Mouse (Mus musculus): ENCODE results near the gene Srrm3. TPM values are rescaled to one million over a fixed set of nuclear protein-coding genes. Genes with fewer than 3 reads are reported as not detected.
A peak's percentile ranks its signal among the peaks of the same experiment; 100 is the strongest.

The Srrm3 gene
- polyA plus RNA-seq, 1 experiment from 2014 or later = 0.16 TPM

DNA sequence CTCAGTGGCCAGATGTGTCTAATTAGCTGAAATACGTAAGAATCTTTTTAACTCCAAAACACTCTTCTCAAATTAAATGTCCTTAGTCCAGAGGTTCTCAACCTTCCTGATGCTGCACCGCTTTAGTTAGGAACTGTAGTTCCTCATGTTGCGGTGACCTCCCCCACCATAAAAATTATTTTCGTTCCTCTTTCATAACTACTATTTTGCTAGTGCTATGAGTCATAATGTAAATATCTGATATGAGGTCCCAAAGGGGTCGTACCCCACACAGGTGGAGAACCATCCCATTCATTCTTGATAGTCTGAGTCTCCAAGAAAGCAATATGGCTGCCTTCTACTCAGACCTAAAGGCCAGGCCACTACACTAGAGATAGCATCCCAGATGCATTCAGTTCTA lies 63.8 kb downstream of the Srrm3 start:
- no peak overlapping the region for H3K9ac ChIP-seq (ENCODE audit: low read depth, low read length)
- H3K36me3 ChIP-seq (ENCODE audit: insufficient read depth, low read length) = no peaks in the 10 kb centered on the region
- H3K4me2 ChIP-seq (ENCODE audit: low read length) = no peak overlapping the region
- peaks cover 6% of the 10 kb centered on the region; the same call in 1 of the 2 replicates for H3K4me1 ChIP-seq (replicated peaks; ENCODE audit: insufficient read depth, low read length)
- no peak overlapping the region for H3K4me3 ChIP-seq (replicated peaks; ENCODE audit: low read depth, low read length)
- no peak overlapping the region for H3K27ac ChIP-seq
- TF ChIP-seq CTCF (IDR thresholded peaks at IDR 0.05; ENCODE audit: low read depth) = no peak
- ATAC-seq (replicated peaks; ENCODE audit: low FRiP score, low read depth) = no peak
- peaks cover 20% of the 10 kb centered on the region for H3K27me3 ChIP-seq (ENCODE audit: insufficient read depth, low read length)
- H3K9me3 ChIP-seq (replicated peaks; ENCODE audit: low read length) = no peaks in the 10 kb centered on the region
- 90% methylated on average over 5 of the region's 5 CpGs for WGBS
- no peak for DNase-seq (ENCODE audit: low spot score)

DNA sequence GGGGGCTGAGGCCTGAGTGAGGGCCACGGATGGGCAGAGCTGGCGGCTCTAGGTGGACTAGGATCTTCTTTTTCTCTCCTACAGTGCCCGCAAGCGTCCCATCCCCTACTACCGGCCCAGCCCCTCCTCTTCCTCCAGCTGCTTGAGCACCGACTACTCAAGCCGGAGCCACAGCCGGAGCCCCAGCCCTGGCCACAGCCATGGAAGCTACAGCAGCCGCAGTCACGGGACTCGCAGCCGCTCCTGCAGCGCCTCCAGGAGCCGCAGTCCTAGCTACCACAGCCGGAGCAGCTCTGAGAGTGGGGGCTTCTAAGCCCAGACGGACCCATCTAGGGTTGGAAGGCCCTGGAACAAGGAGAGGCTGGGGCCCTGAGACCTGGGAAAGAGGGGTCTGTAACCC lies 66.3 kb downstream of the Srrm3 start:
- no peak overlapping the region for H3K27ac ChIP-seq
- no peaks in the 10 kb centered on the region for H3K36me3 ChIP-seq (ENCODE audit: insufficient read depth, low read length)
- H3K9ac ChIP-seq (ENCODE audit: low read depth, low read length) = no peak overlapping the region
- DNase-seq (ENCODE audit: low spot score) (no peak), ATAC-seq (replicated peaks; ENCODE audit: low FRiP score, low read depth) (no peak)
- no peak for TF ChIP-seq CTCF (IDR thresholded peaks at IDR 0.05; ENCODE audit: low read depth)
- peaks cover 6% of the 10 kb centered on the region; the same call in 1 of the 2 replicates for H3K4me1 ChIP-seq (replicated peaks; ENCODE audit: insufficient read depth, low read length)
- H3K27me3 ChIP-seq (ENCODE audit: insufficient read depth, low read length) = peaks cover 13% of the 10 kb centered on the region
- H3K4me3 ChIP-seq (replicated peaks; ENCODE audit: low read depth, low read length) = no peak overlapping the region
- WGBS = 22% methylated on average over 16 of the region's 16 CpGs
- no peak overlapping the region for H3K4me2 ChIP-seq (ENCODE audit: low read length)
- no peaks in the 10 kb centered on the region for H3K9me3 ChIP-seq (replicated peaks; ENCODE audit: low read length)

DNA sequence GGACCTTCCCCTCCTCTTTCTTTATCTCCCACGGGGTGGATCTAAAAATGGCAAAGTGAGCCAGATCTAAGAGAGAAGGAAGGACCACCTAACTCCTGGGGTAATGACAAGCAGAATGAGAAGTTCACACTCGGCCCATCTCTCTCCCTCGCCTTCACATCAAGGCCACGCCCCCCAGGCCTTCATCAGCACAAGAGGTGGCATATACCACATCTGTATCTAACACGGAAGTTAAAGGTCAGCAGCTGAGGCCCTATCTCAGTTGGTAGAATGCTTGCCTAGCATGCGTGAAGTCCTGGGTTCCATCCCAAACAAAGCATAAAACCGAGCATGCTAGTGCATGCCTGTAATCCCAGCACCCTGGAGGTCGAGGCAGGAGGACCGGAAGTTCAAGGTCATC lies 67.1 kb downstream of the Srrm3 start:
- Histone ChIP-seq H3K9me3 (replicated peaks; ENCODE audit: low read length) (no peaks in the 10 kb centered on the region), H3K4me3 (replicated peaks; ENCODE audit: low read depth, low read length) (no peak overlapping the region), H3K27ac (no peak overlapping the region), H3K4me1 (replicated peaks; ENCODE audit: insufficient read depth, low read length) (peaks cover 4% of the 10 kb centered on the region; the same call in 1 of the 2 replicates), H3K36me3 (ENCODE audit: insufficient read depth, low read length) (no peaks in the 10 kb centered on the region), H3K27me3 (ENCODE audit: insufficient read depth, low read length) (peaks cover 9% of the 10 kb centered on the region), H3K4me2 (ENCODE audit: low read length) (no peak overlapping the region), H3K9ac (ENCODE audit: low read depth, low read length) (no peak overlapping the region)
- no peak for TF ChIP-seq CTCF (IDR thresholded peaks at IDR 0.05; ENCODE audit: low read depth)
- DNase-seq (ENCODE audit: low spot score) (no peak), ATAC-seq (replicated peaks; ENCODE audit: low FRiP score, low read depth) (no peak)
- 78% methylated on average over 9 of the region's 9 CpGs for WGBS

DNA sequence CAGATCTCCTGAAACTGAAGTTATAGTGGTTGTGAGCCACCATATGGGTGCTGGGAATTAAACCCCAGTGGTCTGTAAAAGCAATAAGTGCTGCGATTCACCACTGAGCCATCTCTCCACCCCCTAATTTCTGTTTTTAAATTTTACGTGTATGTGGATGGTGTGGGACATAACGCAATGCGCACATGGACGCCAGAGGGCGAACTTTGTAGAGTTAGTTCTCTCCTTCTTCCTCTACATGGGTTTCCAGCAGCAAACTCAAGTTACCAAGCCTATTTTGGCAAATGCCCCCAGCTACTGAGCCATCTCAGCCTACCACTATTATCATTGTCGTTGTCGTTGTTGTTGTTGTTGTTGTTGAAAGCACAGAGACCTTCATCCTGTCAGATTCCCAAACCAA lies 70.5 kb downstream of the Srrm3 start:
- peak; percentile 72 for TF ChIP-seq CTCF (IDR thresholded peaks at IDR 0.05; ENCODE audit: low read depth)
- peak overlapping the region; percentile 73 for H3K4me2 ChIP-seq (ENCODE audit: low read length)
- ATAC-seq (replicated peaks; ENCODE audit: low FRiP score, low read depth) (no peak), DNase-seq (ENCODE audit: low spot score) (peak; percentile 82)
- no peaks in the 10 kb centered on the region for H3K36me3 ChIP-seq (ENCODE audit: insufficient read depth, low read length)
- peak overlapping the region; percentile 49 for H3K9ac ChIP-seq (ENCODE audit: low read depth, low read length)
- 0 out of 2 replicates have a peak, but pooled peaks cover 8% of the 10 kb centered on the region for H3K4me1 ChIP-seq (replicated peaks; ENCODE audit: insufficient read depth, low read length)
- H3K27me3 ChIP-seq (ENCODE audit: insufficient read depth, low read length) = no peaks in the 10 kb centered on the region
- WGBS = 21% methylated on average over 8 of the region's 8 CpGs
- 0 out of 2 replicates have a peak overlapping the region, but pooled peaks have one; percentile 11 for H3K27ac ChIP-seq
- no peaks in the 10 kb centered on the region for H3K9me3 ChIP-seq (replicated peaks; ENCODE audit: low read length)
- H3K4me3 ChIP-seq (replicated peaks; ENCODE audit: low read depth, low read length) = peak overlapping the region; percentile 37; the same call in 1 of the 2 replicates

DNA sequence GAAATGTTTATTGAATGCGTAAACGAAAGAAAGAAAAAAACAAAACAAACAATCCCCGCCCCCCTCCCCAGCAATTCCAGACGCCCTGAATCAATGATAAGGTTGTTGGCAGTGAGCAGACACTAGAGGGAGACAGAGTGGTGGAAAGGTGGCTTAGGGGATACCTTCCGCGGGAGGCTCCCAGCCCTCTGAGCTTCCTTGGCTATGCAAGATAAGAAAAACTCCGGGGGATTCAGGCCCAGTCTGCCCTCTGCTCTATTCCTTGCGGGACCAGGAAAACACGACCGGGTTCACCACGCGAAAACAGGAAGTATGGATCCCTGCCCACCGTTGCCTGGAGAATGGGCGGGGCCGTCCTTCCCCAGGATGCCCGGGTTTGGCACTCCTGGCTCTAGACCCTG lies 71.1 kb downstream of the Srrm3 start:
- DNase-seq (ENCODE audit: low spot score) (peak; percentile 91), ATAC-seq (replicated peaks; ENCODE audit: low FRiP score, low read depth) (peak; percentile 33)
- Histone ChIP-seq H3K9me3 (replicated peaks; ENCODE audit: low read length) (no peaks in the 10 kb centered on the region), H3K4me2 (ENCODE audit: low read length) (peak overlapping the region; percentile 73), H3K27me3 (ENCODE audit: insufficient read depth, low read length) (no peaks in the 10 kb centered on the region), H3K36me3 (ENCODE audit: insufficient read depth, low read length) (no peaks in the 10 kb centered on the region), H3K9ac (ENCODE audit: low read depth, low read length) (peak overlapping the region; percentile 49), H3K4me1 (replicated peaks; ENCODE audit: insufficient read depth, low read length) (0 out of 2 replicates have a peak, but pooled peaks cover 8% of the 10 kb centered on the region), H3K4me3 (replicated peaks; ENCODE audit: low read depth, low read length) (peak overlapping the region; percentile 37), H3K27ac (peak overlapping the region; percentile 42; the same call in 1 of the 2 replicates)
- WGBS = under 1% methylated on average over 16 of the region's 16 CpGs
- peak; percentile 73 for TF ChIP-seq CTCF (IDR thresholded peaks at IDR 0.05; ENCODE audit: low read depth)

DNA sequence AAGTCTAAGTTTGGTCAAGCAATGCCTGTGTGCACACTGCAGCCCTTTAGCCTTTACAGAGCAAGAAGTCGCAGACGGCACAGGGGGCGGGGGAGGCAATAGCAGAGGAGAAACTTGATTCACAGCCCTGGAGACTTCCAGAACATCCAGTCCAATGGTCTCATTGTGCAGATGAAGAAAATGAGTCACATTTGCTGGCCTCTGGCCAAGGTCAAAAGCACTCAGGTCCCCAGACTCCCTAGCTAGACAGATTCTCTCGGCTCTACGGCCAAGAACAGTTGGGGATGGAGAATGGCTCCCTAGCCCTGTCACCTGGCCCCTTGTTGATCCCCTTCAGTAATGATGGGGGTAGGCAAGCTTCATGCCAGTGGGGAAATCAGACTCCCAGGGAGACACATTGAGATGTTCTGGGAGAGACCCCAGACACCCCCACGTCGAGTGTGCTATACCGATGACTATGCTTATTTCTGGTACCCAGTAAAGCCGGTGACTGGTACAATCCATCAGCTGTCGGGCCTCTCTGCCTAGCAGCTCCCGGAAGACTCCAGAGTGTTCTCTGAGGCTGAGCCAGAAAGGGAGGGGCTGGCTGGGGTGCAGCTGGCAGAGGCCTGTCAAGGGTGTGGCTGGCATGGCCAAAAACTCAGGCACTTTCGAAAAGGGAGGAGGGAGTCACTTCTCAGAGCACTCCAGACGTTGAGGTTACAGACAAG lies 72.9 kb downstream of the Srrm3 start:
- Histone ChIP-seq H3K27ac (no peak overlapping the region), H3K9me3 (replicated peaks; ENCODE audit: low read length) (no peaks in the 10 kb centered on the region), H3K4me2 (ENCODE audit: low read length) (no peak overlapping the region), H3K4me3 (replicated peaks; ENCODE audit: low read depth, low read length) (no peak overlapping the region), H3K36me3 (ENCODE audit: insufficient read depth, low read length) (no peaks in the 10 kb centered on the region), H3K27me3 (ENCODE audit: insufficient read depth, low read length) (no peaks in the 10 kb centered on the region), H3K4me1 (replicated peaks; ENCODE audit: insufficient read depth, low read length) (0 out of 2 replicates have a peak, but pooled peaks cover 8% of the 10 kb centered on the region), H3K9ac (ENCODE audit: low read depth, low read length) (no peak overlapping the region)
- DNase-seq (ENCODE audit: low spot score) = no peak
- 33% methylated on average over 13 of the region's 13 CpGs for WGBS
- ATAC-seq (replicated peaks; ENCODE audit: low FRiP score, low read depth) = no peak
- no peak for TF ChIP-seq CTCF (IDR thresholded peaks at IDR 0.05; ENCODE audit: low read depth)

Measured in kidney, postnatal 0 days (tissue).